Mouse (Mus musculus): Measurements from ENCODE around the gene P3h3.

- TF ChIP-seq CTCF (IDR thresholded peaks at IDR 0.05; ENCODE audit: low read depth, low read length) (peak; percentile 68; the same call in 1 of the 2 replicates), POLR2A (IDR thresholded peaks at IDR 0.05; ENCODE audit: borderline replicate concordance, low read depth, low read length) (no peak)
These were observed 46.1 kb upstream of the P3h3 start for GRCm38 (mm10) chr6:124903580-124904151.
